Mouse (Mus musculus): ENCODE data around the gene Mid1. TPM values are rescaled to one million over a fixed set of nuclear protein-coding genes. Genes with fewer than 3 reads are reported as not detected.

Mid1 gene
- polyA plus RNA-seq, 1 experiment from 2014 or later = 4.2 TPM

GRCm38 (mm10) chrX:169863841-169864240 lies 178.8 kb downstream of the Mid1 start:
- Histone ChIP-seq H3K9ac (ENCODE audit: low read depth, low read length) (no peak overlapping the region), H3K4me1 (ENCODE audit: control insufficient read depth, insufficient read depth, low read depth, low read length) (no peaks in the 10 kb centered on the region), H3K36me3 (ENCODE audit: control insufficient read depth, insufficient read depth, low read length) (no peaks in the 10 kb centered on the region), H3K9me3 (ENCODE audit: control insufficient read depth, low read length) (no peaks in the 10 kb centered on the region), H3K4me3 (ENCODE audit: low read length) (no peak overlapping the region), H3K4me2 (ENCODE audit: low read length) (no peak overlapping the region), H3K27me3 (replicated peaks; ENCODE audit: control insufficient read depth, insufficient read depth, low read length) (peaks cover 6% of the 10 kb centered on the region), H3K27ac (ENCODE audit: low read depth, low read length) (no peak overlapping the region)
- 75% methylated on average over 1 of the region's 1 CpGs for WGBS
- ATAC-seq = no peak

- ATAC-seq = no peak
These were observed 183.2 kb downstream of the Mid1 start for GRCm38 (mm10) chrX:169868223-169868622.

GRCm38 (mm10) chrX:169874475-169874874 lies 189.5 kb downstream of the Mid1 start:
- no peak for ATAC-seq
- Histone ChIP-seq H3K27me3 (replicated peaks; ENCODE audit: control insufficient read depth, insufficient read depth, low read length) (no peaks in the 10 kb centered on the region; the same call in 1 of the 2 replicates), H3K9me3 (ENCODE audit: control insufficient read depth, low read length) (no peaks in the 10 kb centered on the region), H3K36me3 (ENCODE audit: control insufficient read depth, insufficient read depth, low read length) (no peaks in the 10 kb centered on the region), H3K27ac (ENCODE audit: low read depth, low read length) (no peak overlapping the region), H3K4me2 (ENCODE audit: low read length) (no peak overlapping the region), H3K9ac (ENCODE audit: low read depth, low read length) (no peak overlapping the region), H3K4me3 (ENCODE audit: low read length) (no peak overlapping the region), H3K4me1 (ENCODE audit: control insufficient read depth, insufficient read depth, low read depth, low read length) (no peaks in the 10 kb centered on the region)
- WGBS = 79% methylated on average over 1 of the region's 1 CpGs

More at GRCm38 (mm10) chrX:169868223-169868622, 183.2 kb downstream of the Mid1 start:
- Histone ChIP-seq H3K9me3 (ENCODE audit: control insufficient read depth, low read length) (no peaks in the 10 kb centered on the region), H3K36me3 (ENCODE audit: control insufficient read depth, insufficient read depth, low read length) (no peaks in the 10 kb centered on the region), H3K27me3 (replicated peaks; ENCODE audit: control insufficient read depth, insufficient read depth, low read length) (peaks cover 3% of the 10 kb centered on the region), H3K4me1 (ENCODE audit: control insufficient read depth, insufficient read depth, low read depth, low read length) (no peaks in the 10 kb centered on the region), H3K4me2 (ENCODE audit: low read length) (no peak overlapping the region), H3K4me3 (ENCODE audit: low read length) (no peak overlapping the region), H3K9ac (ENCODE audit: low read depth, low read length) (no peak overlapping the region), H3K27ac (ENCODE audit: low read depth, low read length) (no peak overlapping the region)
- WGBS = 75% methylated on average over 5 of the region's 5 CpGs

GRCm38 (mm10) chrX:169879481-169880362 lies 194.7 kb downstream of the Mid1 start:
- H3K27me3 ChIP-seq (replicated peaks; ENCODE audit: control insufficient read depth, insufficient read depth, low read length) = peaks cover 2% of the 10 kb centered on the region; the same call in 1 of the 2 replicates
- peak overlapping the region; percentile 43 for H3K4me3 ChIP-seq (ENCODE audit: low read length)
- H3K9me3 ChIP-seq (ENCODE audit: control insufficient read depth, low read length) = no peaks in the 10 kb centered on the region
- H3K4me1 ChIP-seq (ENCODE audit: control insufficient read depth, insufficient read depth, low read depth, low read length) = no peaks in the 10 kb centered on the region; the same call in 1 of the 2 replicates
- peak; percentile 94 for ATAC-seq
- H3K9ac ChIP-seq (ENCODE audit: low read depth, low read length) = peak overlapping the region; percentile 53
- H3K27ac ChIP-seq (ENCODE audit: low read depth, low read length) = no peak overlapping the region
- no peaks in the 10 kb centered on the region for H3K36me3 ChIP-seq (ENCODE audit: control insufficient read depth, insufficient read depth, low read length)
- 10% methylated on average over 36 of the region's 36 CpGs for WGBS
- H3K4me2 ChIP-seq (ENCODE audit: low read length) = peak overlapping the region; percentile 57

DNA sequence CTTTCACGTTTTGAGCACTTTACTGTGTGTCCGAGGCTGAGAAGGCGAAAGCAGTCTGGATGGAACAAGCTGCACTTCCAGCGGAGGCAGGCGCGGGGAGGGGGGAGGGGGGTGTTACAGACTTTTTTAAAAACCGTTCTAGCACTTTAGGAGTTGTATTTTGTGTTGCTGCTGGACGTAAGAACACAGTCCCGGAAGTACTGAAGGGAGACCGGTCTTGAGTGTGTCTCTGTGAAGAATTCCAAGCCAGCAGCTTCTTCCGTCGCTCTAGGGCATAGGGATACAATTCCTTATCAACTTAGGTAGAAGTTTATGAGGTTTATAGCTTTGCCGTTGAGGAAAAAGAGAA lies 195.3 kb downstream of the Mid1 start:
- no peak overlapping the region for H3K27ac ChIP-seq (ENCODE audit: low read depth, low read length)
- H3K4me2 ChIP-seq (ENCODE audit: low read length) = peak overlapping the region; percentile 57
- H3K4me3 ChIP-seq (ENCODE audit: low read length) = peak overlapping the region; percentile 43
- H3K27me3 ChIP-seq (replicated peaks; ENCODE audit: control insufficient read depth, insufficient read depth, low read length) = peaks cover 2% of the 10 kb centered on the region; the same call in 1 of the 2 replicates
- 0 out of 2 replicates have a peak, but pooled peaks have one; percentile 8 for ATAC-seq
- no peaks in the 10 kb centered on the region for H3K36me3 ChIP-seq (ENCODE audit: control insufficient read depth, insufficient read depth, low read length)
- no peaks in the 10 kb centered on the region; the same call in 1 of the 2 replicates for H3K4me1 ChIP-seq (ENCODE audit: control insufficient read depth, insufficient read depth, low read depth, low read length)
- H3K9ac ChIP-seq (ENCODE audit: low read depth, low read length) = peak overlapping the region; percentile 53
- 13% methylated on average over 13 of the region's 13 CpGs for WGBS
- H3K9me3 ChIP-seq (ENCODE audit: control insufficient read depth, low read length) = no peaks in the 10 kb centered on the region

GRCm38 (mm10) chrX:169880826-169881225 lies 195.8 kb downstream of the Mid1 start:
- Histone ChIP-seq H3K4me3 (ENCODE audit: low read length) (peak overlapping the region; percentile 43), H3K27ac (ENCODE audit: low read depth, low read length) (no peak overlapping the region), H3K36me3 (ENCODE audit: control insufficient read depth, insufficient read depth, low read length) (no peaks in the 10 kb centered on the region), H3K4me2 (ENCODE audit: low read length) (peak overlapping the region; percentile 57), H3K4me1 (ENCODE audit: control insufficient read depth, insufficient read depth, low read depth, low read length) (no peaks in the 10 kb centered on the region; the same call in 1 of the 2 replicates), H3K27me3 (replicated peaks; ENCODE audit: control insufficient read depth, insufficient read depth, low read length) (peaks cover 2% of the 10 kb centered on the region; the same call in 1 of the 2 replicates), H3K9ac (ENCODE audit: low read depth, low read length) (peak overlapping the region; percentile 11; the same call in 1 of the 2 replicates), H3K9me3 (ENCODE audit: control insufficient read depth, low read length) (no peaks in the 10 kb centered on the region)
- 23% methylated on average over 10 of the region's 10 CpGs for WGBS
- no peak for ATAC-seq

DNA sequence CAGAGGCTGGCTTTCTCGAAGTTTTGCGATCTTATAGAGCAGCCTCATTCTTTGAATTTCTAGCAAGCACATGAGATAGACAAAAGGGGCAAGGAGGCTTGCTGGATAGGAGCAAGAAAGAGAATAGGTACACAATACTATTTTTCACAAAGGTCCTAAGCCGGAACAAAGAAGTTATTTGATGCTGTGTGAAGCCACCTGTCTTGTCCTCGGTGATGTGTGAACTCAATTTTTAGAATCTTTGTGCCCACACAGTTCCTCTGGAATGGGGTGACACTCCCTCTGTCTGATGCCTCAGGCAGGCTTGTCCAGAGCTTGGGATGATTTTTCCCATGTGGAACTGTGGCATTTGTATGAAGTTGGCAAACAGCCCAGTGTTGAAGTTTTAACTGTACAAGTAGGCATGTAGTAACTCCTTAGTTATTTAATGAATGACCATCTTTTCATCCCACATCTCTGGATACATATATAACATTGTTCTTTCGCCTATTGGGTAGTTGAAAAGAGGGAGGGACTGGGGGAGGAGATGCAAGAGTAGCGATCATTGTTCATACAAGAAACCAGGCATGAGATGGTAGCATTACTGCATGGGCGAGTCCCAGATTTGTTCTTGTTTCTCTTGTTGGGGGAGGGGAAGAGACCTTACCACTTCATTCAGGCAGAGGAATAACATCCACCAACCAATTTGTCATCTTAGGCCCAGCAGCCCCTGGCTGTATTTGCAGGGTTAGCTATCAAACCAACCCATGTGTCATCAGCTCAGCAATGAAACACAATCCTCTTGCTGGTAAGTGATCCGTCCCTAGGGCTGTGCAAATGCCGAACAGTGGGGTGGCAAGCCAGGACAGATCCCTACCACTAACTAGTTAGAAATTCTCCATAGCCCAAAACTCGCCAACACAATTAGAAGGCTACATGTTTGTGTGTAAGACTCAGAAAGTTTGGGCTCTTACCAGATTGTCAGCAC lies 196.5 kb downstream of the Mid1 start:
- no peak overlapping the region for H3K9ac ChIP-seq (ENCODE audit: low read depth, low read length)
- H3K27ac ChIP-seq (ENCODE audit: low read depth, low read length) = no peak overlapping the region
- H3K9me3 ChIP-seq (ENCODE audit: control insufficient read depth, low read length) = no peaks in the 10 kb centered on the region
- 27% methylated on average over 10 of the region's 10 CpGs for WGBS
- no peaks in the 10 kb centered on the region; the same call in 1 of the 2 replicates for H3K4me1 ChIP-seq (ENCODE audit: control insufficient read depth, insufficient read depth, low read depth, low read length)
- ATAC-seq = no peak
- H3K4me2 ChIP-seq (ENCODE audit: low read length) = peak overlapping the region; percentile 57
- H3K27me3 ChIP-seq (replicated peaks; ENCODE audit: control insufficient read depth, insufficient read depth, low read length) = peaks cover 2% of the 10 kb centered on the region; the same call in 1 of the 2 replicates
- peak overlapping the region; percentile 43 for H3K4me3 ChIP-seq (ENCODE audit: low read length)
- H3K36me3 ChIP-seq (ENCODE audit: control insufficient read depth, insufficient read depth, low read length) = no peaks in the 10 kb centered on the region

GRCm38 (mm10) chrX:169882220-169882609 lies 197.2 kb downstream of the Mid1 start:
- Histone ChIP-seq H3K27me3 (replicated peaks; ENCODE audit: control insufficient read depth, insufficient read depth, low read length) (peaks cover 2% of the 10 kb centered on the region; the same call in 1 of the 2 replicates), H3K9ac (ENCODE audit: low read depth, low read length) (no peak overlapping the region), H3K4me2 (ENCODE audit: low read length) (no peak overlapping the region), H3K27ac (ENCODE audit: low read depth, low read length) (no peak overlapping the region), H3K36me3 (ENCODE audit: control insufficient read depth, insufficient read depth, low read length) (no peaks in the 10 kb centered on the region), H3K4me1 (ENCODE audit: control insufficient read depth, insufficient read depth, low read depth, low read length) (no peaks in the 10 kb centered on the region; the same call in 1 of the 2 replicates), H3K9me3 (ENCODE audit: control insufficient read depth, low read length) (no peaks in the 10 kb centered on the region), H3K4me3 (ENCODE audit: low read length) (no peak overlapping the region)
- ATAC-seq = no peak
- 64% methylated on average over 1 of the region's 1 CpGs for WGBS
